Comparison of ENCODE assay signal across 22 mouse cellular contexts in the genomic region with DNA sequence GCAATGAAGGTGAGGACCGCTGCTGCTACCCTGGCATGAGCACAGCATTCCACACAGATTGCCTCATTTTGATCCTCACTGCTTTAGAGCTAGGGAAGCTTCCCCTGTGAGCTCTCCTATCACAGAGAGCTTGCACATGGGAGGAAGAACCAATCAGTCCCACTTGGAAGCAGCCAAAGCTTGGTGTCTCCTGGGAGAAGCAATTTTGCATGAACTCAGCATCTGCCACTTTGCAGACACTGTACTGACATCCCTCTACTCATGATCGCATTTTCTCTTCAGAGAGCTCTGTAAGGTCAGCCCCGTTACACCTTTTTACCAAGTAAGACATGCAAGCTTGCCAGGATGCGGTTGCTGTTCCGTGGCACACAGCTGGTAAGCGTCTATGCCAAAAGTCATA.
A peak's percentile ranks its signal among the peaks of the same experiment; 100 is the strongest.
DNase-seq lines count a peak whose midpoint lies in the region; ATAC-seq lines count a peak whose summit lies in the region.
"Had no signal": no experiment of that assay in that cellular context is flagged by ENCODE, and none has a peak within 500 bp of the region (broad histone marks: within the 10 kb centered on the region; RNA-seq: fewer than 3 reads in every experiment).

No protein-coding gene starts in this region.

- H3K27me3 ChIP-seq in limb, embryonic 10.5 days (ENCODE audit: low read depth, poor library complexity, severe bottlenecking) = peaks cover 51% of the 10 kb centered on the region
- H3K27me3 ChIP-seq: CH12.LX; embryonic facial prominence, embryonic 15.5 days; hindbrain, embryonic 12.5 days; intestine, embryonic 15.5 days had no signal

- H3K27ac ChIP-seq in limb, embryonic 10.5 days = peak overlapping the region; percentile 78
- H3K27ac ChIP-seq: embryonic facial prominence, embryonic 15.5 days; forebrain, embryonic 10.5 days; gastrocnemius, adult 2 months; hindbrain, embryonic 12.5 days; intestine, embryonic 15.5 days had no signal

- H3K4me1 ChIP-seq in limb, embryonic 10.5 days = peaks cover 51% of the 10 kb centered on the region
- H3K4me1 ChIP-seq: embryonic facial prominence, embryonic 15.5 days; hindbrain, embryonic 12.5 days; intestine, embryonic 15.5 days had no signal

- WGBS in limb, embryonic 10.5 days = 83% methylated on average over 6 of the region's 6 CpGs

- intact Hi-C loops in heart, postnatal 25 days (cut with DNase I) = no loop called here
- intact Hi-C loops in left cerebral cortex, postnatal 4 days (cut with DNase I) = no loop called here
- intact Hi-C loops in left cerebral cortex, postnatal 14 days (cut with DNase I) = no loop called here

- no peak for ATAC-seq in cerebellum, adult (ENCODE audit: insufficient number of reproducible peaks, low FRiP score, low TSS enrichment)
- ATAC-seq: activated CD4-positive, CD25-positive, alpha-beta regulatory T cell, adult 4 months; forebrain, embryonic 14.5 days; intestine, embryonic 15.5 days; Patski had no signal

- H3K9me3 ChIP-seq in limb, embryonic 10.5 days (replicated peaks) = no peaks in the 10 kb centered on the region
- H3K9me3 ChIP-seq: embryonic facial prominence, embryonic 15.5 days; forebrain, embryonic 10.5 days; hindbrain, embryonic 12.5 days; intestine, embryonic 15.5 days had no signal

- DNase-seq in cerebellum, postnatal 14 days = peak; percentile 7 to 10
- DNase-seq in heart, adult 8-10 months (ENCODE audit: low spot score) = peak; percentile 1
- DNase-seq in heart, postnatal 25 days (ENCODE audit: low spot score) = no peak
- peak; percentile 17 for DNase-seq in left cerebral cortex, postnatal 4 days
- no peak for DNase-seq in left cerebral cortex, postnatal 14 days (ENCODE audit: low spot score in 2 of 2)
- no peak for DNase-seq in limb, embryonic 10.5 days (ENCODE audit: low spot score)
- DNase-seq: adrenal gland, postnatal 14 days; cerebellum, adult 8-10 months; cerebellum, postnatal 36 days; gastrocnemius, adult 2 months; gastrocnemius, postnatal 25 days; kidney, adult 18-20 months had no signal

- H3K36me3 ChIP-seq in limb, embryonic 10.5 days = no peaks in the 10 kb centered on the region
- H3K36me3 ChIP-seq: embryonic facial prominence, embryonic 15.5 days; forebrain, embryonic 10.5 days; hindbrain, embryonic 12.5 days; intestine, embryonic 15.5 days had no signal

- no peak overlapping the region for H3K4me3 ChIP-seq in limb, embryonic 10.5 days
- H3K4me3 ChIP-seq: embryonic facial prominence, embryonic 15.5 days; erythroblast, embryonic 14.5 days; forebrain, embryonic 10.5 days; gastrocnemius, adult 2 months; hindbrain, embryonic 12.5 days; intestine, embryonic 15.5 days had no signal

Comparison
In these comparisons a context has a peak if more than half of its experiments do, and no peak if none do; other contexts are left out.
1. DNase-seq: peak in cerebellum, postnatal 14 days (2 of 2), heart, adult 8-10 months (single experiment) and left cerebral cortex, postnatal 4 days (single experiment); none in heart, postnatal 25 days (single experiment), left cerebral cortex, postnatal 14 days (0 of 2) and limb, embryonic 10.5 days (single experiment).